Mouse (Mus musculus) limb, embryonic 15.5 days (tissue): Measurements from ENCODE around the gene Cnot6. TPM values are rescaled to one million over a fixed set of nuclear protein-coding genes. Genes with fewer than 3 reads are reported as not detected.

Experiments
- ATAC-seq: fragments of 200-750 bp; cut with Nextera tagmentation; 2 replicates; pipeline ENCODE4 v1.8.0; 2017; ENCODE audit warnings: low read depth, moderate TSS enrichment; ENCODE audit not compliant: insufficient number of reproducible peaks, low FRiP score, low TSS enrichment
- H3K27ac ChIP-seq: fragments of 300-500 bp; sonication (generic); 2 replicates; pipeline ENCODE4 v1.5.1; 2015; ENCODE audit warnings: moderate library complexity, mild to moderate bottlenecking, inconsistent platforms
- H3K27me3 ChIP-seq: fragments of 300-500 bp; sonication (generic); 2 replicates; pipeline ENCODE4 v1.6.1; 2015; ENCODE audit warnings: inconsistent platforms
- H3K36me3 ChIP-seq: fragments of 300-500 bp; sonication (generic); 2 replicates; pipeline ENCODE4 v1.6.1; 2015; ENCODE audit warnings: inconsistent platforms
- H3K4me1 ChIP-seq: fragments of 300-500 bp; sonication (generic); 2 replicates; pipeline ENCODE4 v1.6.1; 2015; ENCODE audit warnings: inconsistent platforms
- H3K4me2 ChIP-seq: fragments of 300-500 bp; sonication (generic); 2 replicates; pipeline ENCODE4 v1.6.1; 2015; ENCODE audit warnings: mild to moderate bottlenecking, inconsistent platforms
- H3K4me3 ChIP-seq: fragments of 300-500 bp; sonication (generic); 2 replicates; pipeline ENCODE4 v1.5.1; 2015; ENCODE audit warnings: mild to moderate bottlenecking, inconsistent platforms
- H3K9ac ChIP-seq: fragments of 300-500 bp; sonication (generic); 2 replicates; pipeline ENCODE4 v1.6.1; 2015; ENCODE audit warnings: inconsistent platforms
- H3K9me3 ChIP-seq: fragments of 300-500 bp; sonication (generic); 2 replicates; pipeline ENCODE4 v1.6.1; 2016; ENCODE audit warnings: inconsistent platforms
- WGBS: fragments of 180-500 bp; shearing (Covaris S2); methylation state at CpG from one replicate; pipeline ENCODE4 v1.1.7; 2015; 5-methylcytosine and 5-hydroxymethylcytosine counted together
- polyA plus RNA-seq: library from polyadenylated mRNA; unstranded; fragments of >200 nt; fragmentation: Nextera tagmentation; extraction: Ambion mirVana; gene quantifications from 2 replicates; pipeline ENCODE4 v1.2.1, GENCODE M21; 2015

Cnot6 gene
- polyA plus RNA-seq, 1 experiment from 2014 or later, result 47.9 TPM

DNA sequence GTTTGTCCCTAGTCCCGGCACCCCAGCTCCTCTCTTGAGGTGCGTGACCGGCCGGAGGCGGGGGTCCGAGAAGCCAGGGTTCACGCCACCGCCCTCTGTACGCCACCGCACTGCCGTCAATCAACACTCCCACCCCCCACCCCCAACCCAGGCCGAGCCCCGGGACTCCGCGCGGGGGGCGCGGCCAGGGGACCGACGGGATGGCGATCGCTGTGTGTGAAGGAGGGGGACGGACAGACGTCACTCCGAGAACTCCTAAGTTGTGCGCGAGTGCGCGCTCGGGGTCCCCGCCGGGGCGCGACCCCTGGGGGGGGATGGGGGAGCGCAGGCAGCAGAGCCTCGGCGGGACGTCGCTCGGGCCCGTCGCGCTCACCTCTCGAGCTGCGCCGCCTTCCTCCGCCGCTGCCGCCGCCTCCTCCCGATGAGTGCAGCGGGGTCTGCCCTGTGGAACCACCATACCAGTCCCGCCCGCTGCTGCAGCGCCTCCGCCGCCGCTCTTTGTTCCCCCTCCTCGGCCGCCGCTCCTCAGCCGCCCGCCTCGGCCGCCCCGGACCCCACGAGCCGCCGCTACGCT lies 455 bp downstream of the Cnot6 start:
- Histone ChIP-seq H3K9me3 (no peaks in the 10 kb centered on the region), H3K4me1 (peaks cover 25% of the 10 kb centered on the region), H3K27me3 (no peaks in the 10 kb centered on the region), H3K4me3 (peak overlapping the region; percentile 97), H3K9ac (peak overlapping the region; percentile 99), H3K27ac (peak overlapping the region; percentile 95), H3K4me2 (peak overlapping the region; percentile 63), H3K36me3 (peaks cover 7% of the 10 kb centered on the region; the same call in 1 of the 2 replicates)
- ATAC-seq, result peak; percentile 57
- WGBS, result under 1% methylated on average over 46 of the region's 70 CpGs

DNA sequence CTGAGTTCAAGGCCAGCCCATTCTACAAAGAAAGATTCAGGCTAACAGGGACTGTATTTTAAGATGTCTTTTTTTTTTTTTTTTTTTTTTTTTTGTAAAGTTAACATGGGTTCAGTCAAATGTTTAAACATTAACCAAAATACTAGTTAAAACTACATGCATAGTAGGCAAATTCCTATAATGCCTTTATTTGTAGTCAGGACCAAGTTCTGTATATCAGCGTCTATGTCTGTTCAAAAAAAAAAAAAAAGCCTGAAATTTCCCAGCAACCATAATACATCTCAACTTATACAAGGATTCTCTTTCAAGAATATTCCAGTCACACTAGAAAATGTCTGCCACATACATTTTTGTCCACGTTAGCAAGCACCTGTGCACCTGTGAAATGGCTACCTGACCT lies 1.9 kb downstream of the Cnot6 start:
- H3K9me3 ChIP-seq, result no peaks in the 10 kb centered on the region
- peaks cover 25% of the 10 kb centered on the region for H3K4me1 ChIP-seq
- H3K4me2 ChIP-seq, result peak overlapping the region; percentile 63
- no peak for ATAC-seq
- no peak overlapping the region for H3K9ac ChIP-seq
- peak overlapping the region; percentile 97 for H3K4me3 ChIP-seq
- no peak overlapping the region for H3K27ac ChIP-seq
- 45% methylated on average over 2 of the region's 2 CpGs for WGBS
- H3K27me3 ChIP-seq, result no peaks in the 10 kb centered on the region
- peaks cover 18% of the 10 kb centered on the region for H3K36me3 ChIP-seq

DNA sequence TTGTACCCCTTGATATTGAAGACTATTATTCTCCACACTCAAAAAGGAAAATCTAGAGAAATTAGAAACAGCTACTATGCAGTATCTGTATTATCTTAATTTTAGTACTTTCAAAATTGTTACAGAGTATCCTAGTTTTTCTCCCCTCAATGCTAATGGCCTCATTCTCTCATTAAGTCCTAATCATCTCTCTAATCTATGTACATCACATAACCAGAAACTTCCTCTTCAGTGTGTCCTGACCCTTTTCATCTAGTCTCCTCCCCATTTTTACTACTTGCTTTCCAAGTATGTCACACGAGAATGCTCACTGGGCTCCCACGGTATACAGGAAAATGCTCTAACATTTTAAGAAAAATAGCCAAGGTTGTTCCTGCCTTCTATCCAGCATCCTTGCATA lies 4.7 kb downstream of the Cnot6 start:
- WGBS, result 68% methylated on average over 2 of the region's 2 CpGs
- H3K4me1 ChIP-seq, result peaks cover 19% of the 10 kb centered on the region
- peaks cover 26% of the 10 kb centered on the region for H3K36me3 ChIP-seq
- ATAC-seq, result no peak
- H3K4me2 ChIP-seq, result no peak overlapping the region
- no peaks in the 10 kb centered on the region for H3K9me3 ChIP-seq
- no peak overlapping the region for H3K9ac ChIP-seq
- H3K27ac ChIP-seq, result no peak overlapping the region
- H3K27me3 ChIP-seq, result no peaks in the 10 kb centered on the region
- H3K4me3 ChIP-seq, result no peak overlapping the region

DNA sequence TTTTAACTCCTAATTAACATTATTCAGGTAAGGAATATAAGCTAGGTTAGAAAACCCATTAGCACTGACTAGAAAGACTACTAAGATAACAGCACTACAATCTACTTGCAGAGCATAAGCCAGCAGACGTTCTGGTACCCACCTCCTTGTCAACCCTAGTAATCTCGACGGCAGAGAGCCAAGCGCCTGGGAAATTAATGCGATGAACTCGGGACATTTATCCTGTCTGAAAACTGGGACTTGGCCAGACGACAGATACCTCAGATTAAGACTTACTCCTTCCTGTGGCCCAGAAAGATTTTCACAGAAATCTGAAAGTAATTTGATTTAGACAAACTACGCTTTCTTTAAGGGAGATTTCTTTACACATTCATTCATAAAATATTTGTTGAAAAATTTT lies 7.7 kb downstream of the Cnot6 start:
- Histone ChIP-seq H3K4me2 (no peak overlapping the region), H3K27ac (no peak overlapping the region), H3K4me1 (peaks cover 9% of the 10 kb centered on the region), H3K9ac (no peak overlapping the region), H3K27me3 (no peaks in the 10 kb centered on the region), H3K36me3 (peaks cover 36% of the 10 kb centered on the region), H3K9me3 (no peaks in the 10 kb centered on the region), H3K4me3 (no peak overlapping the region)
- no peak for ATAC-seq
- 85% methylated on average over 8 of the region's 8 CpGs for WGBS

DNA sequence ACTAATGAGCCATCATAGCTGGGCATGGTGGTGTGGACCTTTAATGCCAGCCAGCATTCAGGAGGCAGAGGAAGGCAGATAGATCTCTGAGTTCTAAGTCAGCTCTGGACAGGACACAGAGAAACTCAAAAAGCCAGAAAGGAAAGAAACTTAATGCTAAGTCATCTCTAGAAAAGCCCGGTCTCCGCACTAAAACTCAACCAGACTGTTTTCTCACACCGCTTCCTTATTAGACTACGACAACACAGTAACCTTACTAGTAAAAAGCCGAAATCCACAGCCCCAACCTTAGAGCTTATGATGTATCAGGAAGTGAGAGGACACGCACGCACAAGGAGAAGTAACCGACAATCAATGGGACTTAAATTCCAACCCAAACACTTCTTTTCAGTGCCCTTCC lies 10.5 kb downstream of the Cnot6 start:
- H3K27me3 ChIP-seq, result no peaks in the 10 kb centered on the region
- no peak overlapping the region for H3K9ac ChIP-seq
- H3K9me3 ChIP-seq, result no peaks in the 10 kb centered on the region
- H3K27ac ChIP-seq, result no peak overlapping the region
- ATAC-seq, result no peak
- peaks cover 42% of the 10 kb centered on the region for H3K36me3 ChIP-seq
- WGBS, result 97% methylated on average over 8 of the region's 8 CpGs
- no peak overlapping the region for H3K4me2 ChIP-seq
- H3K4me1 ChIP-seq, result no peaks in the 10 kb centered on the region
- H3K4me3 ChIP-seq, result no peak overlapping the region

DNA sequence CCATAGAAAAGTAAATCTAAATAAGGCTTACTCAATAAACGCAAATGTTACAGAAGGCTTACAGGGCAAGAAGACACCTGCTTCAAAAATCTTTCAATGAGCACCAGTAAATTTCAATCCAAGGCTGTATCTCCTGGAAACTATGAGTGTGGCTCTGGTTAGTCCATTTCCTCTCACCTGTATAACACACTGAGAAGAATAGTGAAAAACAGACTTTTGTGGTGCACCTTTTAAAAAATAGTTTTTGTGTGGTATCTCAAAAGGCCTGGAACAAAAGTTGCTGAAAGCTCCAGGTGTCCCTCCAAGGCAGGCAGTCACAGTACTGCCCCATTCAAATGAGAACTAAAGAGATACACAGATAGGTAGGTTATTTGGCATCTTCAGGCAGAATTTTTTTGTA lies 13.4 kb downstream of the Cnot6 start:
- Histone ChIP-seq H3K27me3 (no peaks in the 10 kb centered on the region), H3K4me2 (no peak overlapping the region), H3K9me3 (no peaks in the 10 kb centered on the region), H3K36me3 (peaks cover 26% of the 10 kb centered on the region), H3K4me3 (no peak overlapping the region), H3K9ac (no peak overlapping the region), H3K27ac (no peak overlapping the region), H3K4me1 (0 out of 2 replicates have a peak, but pooled peaks cover 2% of the 10 kb centered on the region)
- ATAC-seq, result no peak
- WGBS, result 94% methylated on average over 1 of the region's 1 CpGs

DNA sequence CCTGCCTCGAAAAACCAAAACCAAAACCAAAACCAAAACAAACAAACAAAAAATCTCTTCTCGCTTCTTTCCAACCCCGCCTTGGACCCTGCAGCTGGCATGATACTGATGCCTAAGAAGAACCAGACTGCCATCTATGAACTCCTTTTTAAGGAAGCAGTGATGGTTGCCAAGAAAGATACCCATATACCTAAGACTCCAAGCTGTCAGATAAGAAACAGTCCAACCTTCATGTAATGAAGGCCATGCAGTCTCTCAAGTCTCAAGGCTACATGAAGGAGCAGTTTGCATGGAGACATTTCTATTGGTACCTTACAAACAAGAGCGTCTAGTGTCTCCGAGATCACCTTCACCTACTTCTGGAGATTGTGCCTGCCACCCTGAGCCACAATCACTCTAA lies 14.7 kb downstream of the Cnot6 start:
- Histone ChIP-seq H3K4me3 (no peak overlapping the region), H3K4me1 (0 out of 2 replicates have a peak, but pooled peaks cover 2% of the 10 kb centered on the region), H3K27me3 (no peaks in the 10 kb centered on the region), H3K9ac (no peak overlapping the region), H3K27ac (no peak overlapping the region), H3K9me3 (no peaks in the 10 kb centered on the region), H3K36me3 (peaks cover 30% of the 10 kb centered on the region), H3K4me2 (no peak overlapping the region)
- no peak for ATAC-seq
- WGBS, result 96% methylated on average over 5 of the region's 5 CpGs

DNA sequence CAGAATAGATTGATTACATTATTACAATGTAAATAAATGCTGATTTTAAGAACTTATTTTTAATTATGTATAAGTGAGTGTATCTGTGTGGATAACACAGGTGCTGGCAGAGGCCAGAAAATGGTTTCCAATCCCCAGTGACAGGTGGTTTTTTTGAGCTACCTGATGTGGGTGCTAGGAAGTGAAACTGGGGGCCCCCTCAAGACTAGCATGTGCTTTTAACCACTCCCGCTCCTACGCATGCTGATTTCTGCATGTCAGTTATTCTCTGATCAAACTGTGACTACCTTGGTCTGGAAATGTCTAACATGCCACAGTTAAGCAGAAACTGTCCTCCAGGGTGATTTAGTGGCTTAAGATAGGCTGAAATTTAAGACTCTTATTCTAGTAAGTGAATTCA lies 16.1 kb downstream of the Cnot6 start:
- WGBS, result 91% methylated on average over 2 of the region's 2 CpGs
- Histone ChIP-seq H3K4me2 (no peak overlapping the region), H3K36me3 (peaks cover 26% of the 10 kb centered on the region)

DNA sequence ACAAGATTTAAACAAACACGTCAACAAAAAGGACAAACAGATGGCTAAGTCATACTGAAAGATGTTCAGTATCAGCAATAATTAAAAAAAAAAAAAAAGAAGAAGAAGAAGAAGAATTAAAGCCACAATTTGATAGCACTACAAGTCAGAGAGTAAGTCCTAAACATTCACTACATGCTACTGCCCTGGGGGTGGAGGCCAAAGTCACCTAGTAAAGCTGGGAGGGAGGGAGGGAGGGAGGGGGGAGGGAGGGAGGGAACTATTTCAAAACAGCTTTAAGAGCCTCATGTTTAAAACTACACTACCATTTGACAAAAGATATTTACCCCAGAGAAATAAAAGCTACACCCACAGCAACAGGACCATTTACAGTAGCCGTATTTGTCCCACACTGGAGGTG lies 16.8 kb downstream of the Cnot6 start:
- Histone ChIP-seq H3K4me1 (0 out of 2 replicates have a peak, but pooled peaks cover 2% of the 10 kb centered on the region), H3K27me3 (no peaks in the 10 kb centered on the region), H3K9me3 (no peaks in the 10 kb centered on the region), H3K36me3 (peaks cover 24% of the 10 kb centered on the region), H3K4me2 (no peak overlapping the region), H3K9ac (no peak overlapping the region), H3K4me3 (no peak overlapping the region), H3K27ac (no peak overlapping the region)
- ATAC-seq, result no peak
- WGBS, result 85% methylated on average over 2 of the region's 2 CpGs

More for the DNA sequence above, 16.1 kb downstream of the Cnot6 start:
- H3K4me1 ChIP-seq, result 0 out of 2 replicates have a peak, but pooled peaks cover 2% of the 10 kb centered on the region
- H3K27me3 ChIP-seq, result no peaks in the 10 kb centered on the region
- H3K27ac ChIP-seq, result no peak overlapping the region
- H3K9me3 ChIP-seq, result no peaks in the 10 kb centered on the region
- ATAC-seq, result no peak
- H3K4me3 ChIP-seq, result no peak overlapping the region
- no peak overlapping the region for H3K9ac ChIP-seq

DNA sequence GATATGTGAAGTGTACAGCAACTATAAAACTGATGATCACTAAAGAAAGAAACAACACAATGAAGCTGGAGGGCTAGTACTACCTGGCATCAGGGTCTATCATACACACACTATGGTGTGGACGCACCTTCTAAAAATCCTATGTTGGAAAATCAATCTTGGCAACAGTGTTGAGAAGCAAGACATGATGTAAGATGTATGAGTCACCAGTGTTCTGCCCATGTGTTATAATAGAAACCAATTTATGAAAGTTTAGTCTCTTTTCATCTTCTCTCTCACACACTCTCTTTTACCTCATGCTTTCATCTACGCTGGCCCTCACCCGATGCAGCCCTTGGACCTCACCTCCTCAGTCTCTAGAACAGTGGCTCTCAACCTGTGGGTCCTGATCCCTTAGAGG lies 17.5 kb downstream of the Cnot6 start:
- no peak overlapping the region for H3K9ac ChIP-seq
- ATAC-seq, result no peak
- no peaks in the 10 kb centered on the region for H3K27me3 ChIP-seq
- 0 out of 2 replicates have a peak, but pooled peaks cover 2% of the 10 kb centered on the region for H3K4me1 ChIP-seq
- WGBS, result 86% methylated on average over 3 of the region's 3 CpGs
- no peak overlapping the region for H3K27ac ChIP-seq
- no peaks in the 10 kb centered on the region for H3K9me3 ChIP-seq
- H3K4me2 ChIP-seq, result no peak overlapping the region
- H3K4me3 ChIP-seq, result no peak overlapping the region
- peaks cover 24% of the 10 kb centered on the region for H3K36me3 ChIP-seq

DNA sequence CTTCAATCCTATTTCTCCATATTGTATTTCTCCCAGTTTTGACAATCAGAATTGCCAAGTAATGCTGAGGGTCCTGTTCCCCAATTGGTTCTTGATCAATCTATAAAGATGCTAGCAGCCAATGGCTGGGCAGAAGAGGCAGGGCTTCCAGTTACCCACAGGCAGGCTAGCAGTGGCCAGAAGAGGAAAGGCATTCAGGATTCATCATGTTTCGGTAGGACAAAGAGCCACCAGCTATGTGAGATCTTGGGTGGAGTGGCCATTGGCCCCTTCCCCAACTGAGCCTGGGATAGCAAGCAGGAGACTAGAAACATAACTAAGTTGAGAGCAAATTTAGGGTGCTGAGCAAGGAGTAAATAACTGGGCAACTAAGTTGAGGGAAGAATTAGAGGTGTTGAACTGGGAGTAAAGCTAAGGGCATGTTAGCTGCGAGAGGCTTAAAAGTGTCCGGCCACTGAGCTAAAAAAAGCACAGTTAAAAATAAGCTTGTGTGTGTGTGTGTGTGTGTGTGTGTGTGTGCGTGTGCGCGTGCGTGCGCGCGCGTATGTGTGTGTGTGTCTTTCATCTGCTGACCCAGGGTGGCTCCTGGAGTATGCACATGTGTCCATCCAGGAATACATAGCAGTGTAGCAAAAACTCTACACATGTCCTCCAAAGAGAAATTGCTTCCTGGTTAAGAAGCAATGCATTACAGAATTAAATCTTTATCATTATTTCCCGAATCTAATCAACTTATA lies 28.1 kb downstream of the Cnot6 start:
- Histone ChIP-seq H3K4me1 (no peaks in the 10 kb centered on the region), H3K9ac (no peak overlapping the region), H3K4me3 (no peak overlapping the region), H3K36me3 (peaks cover 70% of the 10 kb centered on the region), H3K27me3 (no peaks in the 10 kb centered on the region), H3K4me2 (no peak overlapping the region), H3K27ac (no peak overlapping the region), H3K9me3 (no peaks in the 10 kb centered on the region)
- ATAC-seq, result no peak
- 94% methylated on average over 12 of the region's 12 CpGs for WGBS

DNA sequence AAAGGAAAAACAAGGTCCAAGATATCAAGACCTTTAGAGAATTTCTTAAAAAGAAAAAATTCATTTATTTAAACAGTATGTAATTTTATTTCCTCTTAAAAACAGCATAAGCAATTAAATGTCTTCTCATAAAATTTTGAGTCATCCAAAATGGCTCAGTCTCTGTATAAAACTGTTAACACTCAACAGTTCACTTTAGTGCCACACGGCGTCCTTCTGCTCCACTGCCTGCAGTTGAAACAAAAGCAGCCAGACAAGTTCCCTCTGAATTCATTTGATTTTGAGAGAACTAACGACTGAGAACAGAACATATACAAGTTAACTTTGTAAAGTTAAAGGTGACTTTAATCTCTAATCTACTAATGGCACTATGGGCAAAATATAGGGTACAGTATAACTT lies 39.1 kb downstream of the Cnot6 start:
- Histone ChIP-seq H3K27me3 (no peaks in the 10 kb centered on the region), H3K27ac (no peak overlapping the region), H3K9ac (no peak overlapping the region), H3K4me3 (no peak overlapping the region), H3K36me3 (peaks cover 50% of the 10 kb centered on the region), H3K9me3 (no peaks in the 10 kb centered on the region), H3K4me1 (no peaks in the 10 kb centered on the region), H3K4me2 (no peak overlapping the region)
- ATAC-seq, result no peak
- 69% methylated on average over 3 of the region's 3 CpGs for WGBS
